Mouse (Mus musculus): Measurements from ENCODE around the gene Agpat3.

GRCm38 (mm10) chr10:78255646-78256059, 96.6 kb downstream of the Agpat3 start:
- TF ChIP-seq MAX (IDR thresholded peaks at IDR 0.05; ENCODE audit: low read length) = no peak
- TF ChIP-seq CTCF (IDR thresholded peaks at IDR 0.05 in 2 of 3, conservative IDR thresholded peaks at IDR 0.05 in 1 of 3; ENCODE audit: control insufficient read depth in 1 of 3, insufficient read depth in 1 of 3, low read depth in 2 of 3, low read length in 3 of 3, poor library complexity in 1 of 3, severe bottlenecking in 1 of 3) = no peak
- TF ChIP-seq GABPA (IDR thresholded peaks at IDR 0.05; ENCODE audit: low read depth, low read length) = no peak

Data from MEL (cell line).